Mouse (Mus musculus) liver, adult 2 months (tissue): ENCODE data around the gene Ap2m1. TPM values are rescaled to one million over a fixed set of nuclear protein-coding genes. Genes with fewer than 3 reads are reported as not detected.

ENCODE experiments used
- DNase-seq: peaks from one replicate; pipeline ENCODE4 v3.0.0-alpha.2; 2011; ENCODE audit warnings: low read depth, low spot score; ENCODE audit errors: extremely low read depth
- H3K27ac ChIP-seq: fragments of 200-500 bp; replicated peaks from 2 replicates; pipeline ENCODE4 v1.5.1; 2012; ENCODE audit warnings: low read depth, mild to moderate bottlenecking, control low read depth, inconsistent platforms, low read length; ENCODE audit not compliant: insufficient read depth
- H3K27me3 ChIP-seq: fragments of 200-500 bp; 2 replicates; pipeline ENCODE4 v1.6.1; 2012; ENCODE audit warnings: mild to moderate bottlenecking, moderate library complexity, low read length, inconsistent platforms; ENCODE audit not compliant: control insufficient read depth, insufficient read depth
- H3K36me3 ChIP-seq: fragments of 200-500 bp; 2 replicates; pipeline ENCODE4 v1.6.1; 2012; ENCODE audit warnings: low read length, inconsistent platforms; ENCODE audit not compliant: control insufficient read depth, insufficient read depth
- H3K4me1 ChIP-seq: fragments of 200-500 bp; 2 replicates; pipeline ENCODE4 v1.6.1; 2011; ENCODE audit warnings: low read length; ENCODE audit not compliant: control insufficient read depth, insufficient read depth
- H3K4me3 ChIP-seq: fragments of 200-500 bp; 2 replicates; pipeline ENCODE4 v1.5.1; 2011; ENCODE audit warnings: low read depth, mild to moderate bottlenecking, control low read depth, low read length, moderate library complexity; ENCODE audit not compliant: insufficient read depth
- H3K79me2 ChIP-seq: fragments of 200-500 bp; 2 replicates; pipeline ENCODE4 v1.6.1; 2012; ENCODE audit warnings: inconsistent platforms, mild to moderate bottlenecking, low read length, moderate library complexity; ENCODE audit not compliant: control insufficient read depth, insufficient read depth
- H3K9ac ChIP-seq: fragments of 200-500 bp; 2 replicates; pipeline ENCODE4 v1.6.1; 2012; ENCODE audit warnings: low read depth, mild to moderate bottlenecking, control low read depth, inconsistent platforms, low read length
- CTCF ChIP-seq: fragments of 200-500 bp; IDR thresholded peaks from 2 replicates; pipeline ENCODE4 v1.5.1; 2011; ENCODE audit warnings: low read depth, low read length, control low read depth
- POLR2A ChIP-seq: fragments of 200-500 bp; IDR thresholded peaks from 2 replicates; pipeline ENCODE4 v1.6.1; 2011; ENCODE audit warnings: low read length, control low read depth; ENCODE audit not compliant: insufficient read depth; ENCODE audit errors: extremely low read depth
- WGBS: fragments of 180-500 bp; shearing (Covaris S2); methylation state at CpG from one replicate; pipeline ENCODE4 v1.1.7; 2018; 5-methylcytosine and 5-hydroxymethylcytosine counted together
- polyA plus RNA-seq: library from polyadenylated mRNA; depleted of rRNA; stranded (reverse); fragments of >200 nt; gene quantifications from 2 replicates; pipeline ENCODE4 v1.2.3, GENCODE M21; 2012
- total RNA-seq: library from RNA; depleted of rRNA; stranded (reverse); fragments of >200 nt; gene quantifications from 2 replicates; pipeline ENCODE4 v1.2.3, GENCODE M21; 2014

Gene Ap2m1
- total and polyA plus RNA-seq, 2 experiments: 151 to 343 TPM

DNA sequence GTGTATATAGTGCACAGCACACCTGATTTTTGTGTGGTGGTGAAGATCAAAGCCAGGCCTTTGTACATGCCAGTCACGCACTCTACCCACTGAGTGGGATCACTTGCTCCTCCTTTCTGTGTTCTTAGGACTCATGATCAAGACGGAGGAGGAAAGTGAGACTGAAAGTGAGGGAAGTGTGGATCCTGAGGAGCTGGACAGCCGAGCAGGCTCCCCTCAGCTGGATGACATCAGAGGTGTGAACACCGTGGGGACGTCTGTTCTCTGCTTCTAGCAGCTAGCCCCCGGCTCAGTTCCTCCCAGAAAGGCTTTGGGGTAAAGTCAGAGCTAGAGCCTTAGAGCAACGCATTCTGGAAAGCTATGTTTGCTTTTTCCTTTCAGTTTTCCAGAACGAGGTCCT lies 29.3 kb upstream of the Ap2m1 start:
- Histone ChIP-seq H3K36me3 (peaks cover 58% of the 10 kb centered on the region), H3K27ac (no peak overlapping the region), H3K27me3 (no peaks in the 10 kb centered on the region), H3K9ac (no peak overlapping the region), H3K4me3 (no peak overlapping the region), H3K4me1 (no peaks in the 10 kb centered on the region), H3K79me2 (no peaks in the 10 kb centered on the region)
- DNase-seq: no peak
- TF ChIP-seq CTCF (no peak), POLR2A (no peak)
- WGBS: 84% methylated on average over 8 of the region's 8 CpGs

- TF ChIP-seq CTCF (peak; percentile 62), POLR2A (no peak)
- H3K9ac ChIP-seq: no peak overlapping the region
- peak; percentile 31 for DNase-seq
- WGBS: 64% methylated on average over 3 of the region's 3 CpGs
- H3K27me3 ChIP-seq: no peaks in the 10 kb centered on the region
- H3K79me2 ChIP-seq: no peaks in the 10 kb centered on the region
- peaks cover 42% of the 10 kb centered on the region for H3K36me3 ChIP-seq
- no peaks in the 10 kb centered on the region for H3K4me1 ChIP-seq
- no peak overlapping the region for H3K27ac ChIP-seq
- H3K4me3 ChIP-seq: no peak overlapping the region
These were observed 25.9 kb upstream of the Ap2m1 start for GRCm38 (mm10) chr16:20509349-20509748.

GRCm38 (mm10) chr16:20511277-20511847 lies 23.9 kb upstream of the Ap2m1 start:
- no peaks in the 10 kb centered on the region; the same call in 1 of the 2 replicates for H3K4me1 ChIP-seq
- DNase-seq: no peak
- no peak overlapping the region for H3K4me3 ChIP-seq
- H3K27ac ChIP-seq: no peak overlapping the region
- H3K27me3 ChIP-seq: no peaks in the 10 kb centered on the region
- no peak for TF ChIP-seq CTCF
- no peaks in the 10 kb centered on the region for H3K79me2 ChIP-seq
- H3K36me3 ChIP-seq: peaks cover 28% of the 10 kb centered on the region
- H3K9ac ChIP-seq: no peak overlapping the region
- 90% methylated on average over 7 of the region's 7 CpGs for WGBS

DNA sequence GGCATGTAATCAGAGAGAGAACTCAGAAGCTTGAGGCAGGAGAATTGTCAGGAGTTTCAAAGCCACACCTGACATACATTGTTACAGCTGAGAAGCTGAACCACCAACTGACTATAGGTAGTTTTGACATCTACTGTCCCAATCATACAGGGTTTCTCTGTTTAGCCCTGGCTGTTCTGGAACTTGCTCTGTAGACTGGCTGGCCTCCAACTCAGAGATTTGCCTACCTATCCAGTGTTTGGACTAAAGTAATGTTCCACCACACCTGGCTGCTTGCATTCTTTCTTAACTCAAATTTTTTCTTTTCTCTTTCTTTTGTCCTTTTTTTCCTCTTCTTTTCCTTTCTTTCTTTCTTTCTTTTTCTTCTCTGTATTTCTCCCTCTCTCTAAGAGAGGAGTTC lies 19.2 kb upstream of the Ap2m1 start:
- Histone ChIP-seq H3K9ac (peak overlapping the region; percentile 96; the same call in 1 of the 2 replicates), H3K27me3 (no peaks in the 10 kb centered on the region), H3K4me1 (peaks cover 4% of the 10 kb centered on the region; the same call in 1 of the 2 replicates), H3K79me2 (peaks cover 20% of the 10 kb centered on the region; the same call in 1 of the 2 replicates), H3K4me3 (peak overlapping the region; percentile 97), H3K27ac (peak overlapping the region; percentile 95), H3K36me3 (peaks cover 5% of the 10 kb centered on the region)
- peak; percentile 70 for DNase-seq
- TF ChIP-seq POLR2A (no peak), CTCF (no peak)

- Histone ChIP-seq H3K79me2 (peaks cover 20% of the 10 kb centered on the region; the same call in 1 of the 2 replicates), H3K27ac (peak within 1 kb of the TSS; percentile 95), H3K27me3 (no peaks in the 10 kb centered on the region), H3K4me1 (peaks cover 4% of the 10 kb centered on the region; the same call in 1 of the 2 replicates), H3K36me3 (no peaks in the 10 kb centered on the region), H3K9ac (peak within 1 kb of the TSS; percentile 98), H3K4me3 (peak within 1 kb of the TSS; percentile 99)
- peak; percentile 72 for DNase-seq
- under 1% methylated on average over 55 of the region's 55 CpGs for whole genome bisulfite sequencing
- TF ChIP-seq CTCF (peak; percentile 35; the same call in 1 of the 2 replicates), POLR2A (peak; percentile 77)
These were observed 18.5 kb upstream of the Ap2m1 start, which contains the start of gene Dvl3 for GRCm38 (mm10) chr16:20516726-20517201. Gene Dvl3, plus strand, starts transcription at chr16:20516982.

DNA sequence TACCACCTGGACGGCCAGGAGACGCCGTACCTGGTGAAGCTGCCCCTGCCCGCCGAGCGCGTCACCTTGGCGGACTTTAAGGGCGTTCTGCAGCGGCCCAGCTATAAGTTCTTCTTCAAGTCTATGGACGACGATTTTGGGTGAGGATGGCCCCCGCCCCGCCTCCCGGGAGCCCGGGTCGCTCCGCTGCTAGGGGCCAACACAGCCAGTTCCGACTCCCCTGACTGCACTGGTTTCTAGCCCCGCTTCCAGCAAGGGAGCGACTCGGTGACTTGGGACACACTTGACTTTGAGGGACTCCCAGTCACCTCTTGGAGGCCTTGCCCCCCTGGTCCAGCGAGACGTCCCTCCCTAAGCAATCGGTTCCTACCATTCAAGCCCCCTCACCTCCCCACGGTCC lies 18.1 kb upstream of the Ap2m1 start:
- Histone ChIP-seq H3K27ac (peak overlapping the region; percentile 81), H3K27me3 (no peaks in the 10 kb centered on the region), H3K4me1 (peaks cover 4% of the 10 kb centered on the region; the same call in 1 of the 2 replicates), H3K36me3 (no peaks in the 10 kb centered on the region), H3K4me3 (peak overlapping the region; percentile 99), H3K79me2 (peaks cover 20% of the 10 kb centered on the region; the same call in 1 of the 2 replicates), H3K9ac (peak overlapping the region; percentile 98)
- peak; percentile 23 for DNase-seq
- under 1% methylated on average over 26 of the region's 26 CpGs for WGBS
- TF ChIP-seq CTCF: no peak
- TF ChIP-seq POLR2A: no peak
